Mouse (Mus musculus) fibroblast of lung, adult 2 months (primary cell): Measurements from ENCODE around the gene Rnf149.

Experiments used
- DNase-seq: peaks from one replicate; pipeline ENCODE4 v3.0.0-alpha.2; 2011; ENCODE audit warnings: low read depth

The Rnf149 gene

GRCm38 (mm10) chr1:39528319-39528718 lies 48.9 kb downstream of the Rnf149 start:
- DNase-seq = no peak

GRCm38 (mm10) chr1:39527432-39527831 lies 49.8 kb downstream of the Rnf149 start:
- peak; percentile 24 for DNase-seq

- no peak for DNase-seq
These were observed 50.6 kb downstream of the Rnf149 start for GRCm38 (mm10) chr1:39526371-39527167.

- DNase-seq = peak; percentile 29
These were observed 51.4 kb downstream of the Rnf149 start for GRCm38 (mm10) chr1:39525763-39526162.

GRCm38 (mm10) chr1:39522519-39522918 lies 54.7 kb downstream of the Rnf149 start:
- DNase-seq = no peak

- no peak for DNase-seq
These were observed 55.9 kb downstream of the Rnf149 start for GRCm38 (mm10) chr1:39521326-39521725.

- DNase-seq = no peak
These were observed 61.8 kb downstream of the Rnf149 start for GRCm38 (mm10) chr1:39515303-39515991.

- no peak for DNase-seq
These were observed 65.0 kb downstream of the Rnf149 start for GRCm38 (mm10) chr1:39512183-39512582.

- DNase-seq = no peak
These were observed 65.4 kb downstream of the Rnf149 start for GRCm38 (mm10) chr1:39511775-39512174.

GRCm38 (mm10) chr1:39505600-39505999 lies 71.6 kb downstream of the Rnf149 start:
- no peak for DNase-seq

- no peak for DNase-seq
These were observed 72.9 kb downstream of the Rnf149 start for GRCm38 (mm10) chr1:39504261-39504660.

- no peak for DNase-seq
These were observed 74.2 kb downstream of the Rnf149 start for GRCm38 (mm10) chr1:39502817-39503633.
